Comparison of ENCODE assay signal across 24 mouse cellular contexts in the genomic region with DNA sequence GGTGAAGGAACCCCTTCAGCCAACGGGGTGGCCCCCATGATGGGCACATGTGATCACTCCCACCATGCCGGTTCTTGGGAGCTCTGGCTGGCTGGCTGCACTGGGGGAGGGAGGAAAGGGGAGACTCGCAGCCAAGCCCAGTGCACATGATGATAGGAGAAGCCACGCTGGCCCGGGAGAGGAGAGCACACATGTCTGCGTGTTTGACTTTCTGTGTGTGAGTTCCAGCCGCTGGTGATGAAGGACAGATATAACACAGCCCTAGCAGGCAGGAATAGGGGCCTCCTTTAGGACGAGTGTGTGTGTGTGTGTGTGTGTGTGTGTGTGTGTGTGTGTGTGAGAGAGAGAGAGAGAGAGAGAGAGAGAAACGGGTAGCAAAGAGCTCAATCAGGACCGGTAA.
"Had no signal": no experiment of that assay in that cellular context is flagged by ENCODE, and none has a peak within 500 bp of the region (broad histone marks: within the 10 kb centered on the region; RNA-seq: fewer than 3 reads in every experiment).

No protein-coding gene starts in this region.

- H3K4me3 ChIP-seq: heart, embryonic 13.5 days; hindbrain, embryonic 13.5 days; hindbrain, embryonic 15.5 days; kidney, embryonic 15.5 days; limb, embryonic 13.5 days; limb, embryonic 15.5 days; liver, embryonic 12.5 days had no signal

- H3K9ac ChIP-seq: forebrain, postnatal 0 days; heart, embryonic 13.5 days; hindbrain, embryonic 13.5 days; hindbrain, embryonic 15.5 days; kidney, embryonic 15.5 days; limb, embryonic 13.5 days; limb, embryonic 15.5 days; liver, embryonic 12.5 days; liver, embryonic 14.5 days had no signal

- H3K9me3 ChIP-seq: heart, embryonic 13.5 days; hindbrain, embryonic 13.5 days; hindbrain, embryonic 15.5 days; kidney, embryonic 15.5 days; limb, embryonic 13.5 days; limb, embryonic 15.5 days; liver, embryonic 12.5 days had no signal

- H3K4me1 ChIP-seq: hindbrain, embryonic 15.5 days; liver, embryonic 12.5 days had no signal

- H3K27me3 ChIP-seq: hindbrain, embryonic 15.5 days; kidney, embryonic 15.5 days; liver, embryonic 12.5 days had no signal

- H3K4me2 ChIP-seq: heart, embryonic 13.5 days; hindbrain, embryonic 13.5 days; hindbrain, embryonic 15.5 days; kidney, embryonic 15.5 days; limb, embryonic 13.5 days; limb, embryonic 15.5 days; liver, embryonic 12.5 days had no signal

- H3K36me3 ChIP-seq: heart, embryonic 13.5 days; kidney, embryonic 15.5 days; limb, embryonic 13.5 days; limb, embryonic 15.5 days; liver, embryonic 12.5 days had no signal

- H3K27ac ChIP-seq: heart, embryonic 13.5 days; hindbrain, embryonic 13.5 days; hindbrain, embryonic 15.5 days; hindbrain, postnatal 0 days; kidney, embryonic 15.5 days; kidney, postnatal 0 days; limb, embryonic 13.5 days; limb, embryonic 15.5 days; liver, embryonic 12.5 days; liver, embryonic 14.5 days had no signal

- ATAC-seq: forebrain, postnatal 0 days; hindbrain, postnatal 0 days; intestine, embryonic 16.5 days; liver, embryonic 12.5 days had no signal

- DNase-seq: forebrain, postnatal 0 days; gastrocnemius, postnatal 14 days; gastrocnemius, postnatal 36 days; heart, adult 11 months; kidney, adult 11 months; kidney, adult 2 months; kidney, adult 9 months; kidney, postnatal 14 days; kidney, postnatal 36 days; layer of hippocampus, adult 9-11 months; layer of hippocampus, postnatal 36 days; left cerebral cortex, postnatal 4 days; lung, adult 18-20 months had no signal
